In genomic region chr6:82915889-82916288, GRCm38 (mm10) we compare ENCODE assay signal across 9 mouse cellular contexts. TPM values are rescaled to one million over a fixed set of nuclear protein-coding genes. Genes with fewer than 3 reads are reported as not detected.
A peak's percentile ranks its signal among the peaks of the same experiment; 100 is the strongest.
DNase-seq lines count a peak whose midpoint lies in the region; ATAC-seq and TF ChIP-seq lines count a peak whose summit lies in the region.
"Had no signal": no experiment of that assay in that cellular context is flagged by ENCODE, and none has a peak within 500 bp of the region (broad histone marks: within the 10 kb centered on the region; RNA-seq: fewer than 3 reads in every experiment).

No protein-coding gene starts in this region.

- TF ChIP-seq POLR2A in olfactory bulb, adult 2 months (IDR thresholded peaks at IDR 0.05; ENCODE audit: insufficient read depth, low read depth, low read length) = no peak

- no peak overlapping the region for H3K27ac ChIP-seq in olfactory bulb, adult 2 months (ENCODE audit: insufficient read depth, low read depth, low read length)

- TF ChIP-seq CTCF in olfactory bulb, adult 2 months (IDR thresholded peaks at IDR 0.05; ENCODE audit: insufficient read depth, low read depth, low read length) = peak; percentile 74; the same call in 1 of the 2 replicates

- peak; percentile 67 for DNase-seq in layer of hippocampus, adult 11-12 months (ENCODE audit: low spot score)
- no peak for DNase-seq in layer of hippocampus, adult 9-10 months (ENCODE audit: low spot score)
- peak; percentile 75 for DNase-seq in ES-CJ7 (ENCODE audit: low read depth, low spot score)
- DNase-seq in adrenal gland, adult 18-20 months (ENCODE audit: low spot score in 2 of 2) = peak; percentile 56 to 64
- DNase-seq in left cerebral cortex, postnatal 14 days (ENCODE audit: low spot score in 2 of 2) = peak; percentile 55 to 69
- no peak for DNase-seq in yolk sac, embryonic 10.5 days (ENCODE audit: low spot score)

- no peaks in the 10 kb centered on the region; the same call in 1 of the 2 replicates for H3K4me1 ChIP-seq in olfactory bulb, adult 2 months (ENCODE audit: control insufficient read depth, insufficient read depth, low read length)

- H3K4me3 ChIP-seq in olfactory bulb, adult 2 months (ENCODE audit: insufficient read depth, low read depth, low read length) = no peak overlapping the region

- peak; percentile 36; the same call in 1 of the 2 replicates for ATAC-seq in common myeloid progenitor, adult 5-6 weeks (replicated peaks; ENCODE audit: low read depth, poor library complexity, severe bottlenecking)

- intact Hi-C loops in left cerebral cortex, postnatal 14 days (cut with DNase I) = loop anchor here (2.0 kb wide), 1 partner anchor 55 kb away; no protein-coding TSS in a partner anchor

- 35% methylated on average over 3 of the region's 3 CpGs for WGBS in olfactory bulb, adult 2 months

RNA-seq across cellular contexts. Expression of gene Sema4f, which starts 23.7 kb away (rescaled TPM):
- under 1 TPM; 0.74 to 0.76 TPM for total RNA-seq in adrenal gland, adult 18-20 months (2021)
- not detected in 2 replicates for total RNA-seq in common myeloid progenitor, adult 5-6 weeks (2017)
- total RNA-seq in left cerebral cortex, postnatal 14 days (2021) = 10 to 100 TPM; 44.5 to 45.6 TPM
- polyA plus RNA-seq in olfactory bulb, adult 2 months (2012; ENCODE audit: insufficient read depth, insufficient read length, low replicate concordance, missing spikeins) = not detected in 2 replicates
- polyA plus RNA-seq: heart, embryonic 14.5 days had no signal

RNA-seq across cellular contexts. Expression of gene M1ap, which starts 30.8 kb away (rescaled TPM):
- not detected for total RNA-seq in adrenal gland, adult 18-20 months (2021)
- total RNA-seq in common myeloid progenitor, adult 5-6 weeks (2017) = 0.39 and 7.7 TPM in 2 replicates
- under 1 TPM in 1 of 2 experiments, not detected in 1; 0.23 TPM for total RNA-seq in left cerebral cortex, postnatal 14 days (2021)
- polyA plus RNA-seq in olfactory bulb, adult 2 months (2012; ENCODE audit: insufficient read depth, insufficient read length, low replicate concordance, missing spikeins) = not detected in 2 replicates

Comparison
In these comparisons a context has a peak if more than half of its experiments do, and no peak if none do; other contexts are left out.
1. DNase-seq: peak in layer of hippocampus, adult 11-12 months (single experiment), ES-CJ7 (single experiment), adrenal gland, adult 18-20 months (2 of 2) and left cerebral cortex, postnatal 14 days (2 of 2); none in layer of hippocampus, adult 9-10 months (single experiment) and yolk sac, embryonic 10.5 days (single experiment).
2. RNA of gene Sema4f, which starts 23.7 kb away (total RNA-seq): 44.5 to 45.6 TPM in left cerebral cortex, postnatal 14 days; 0.74 to 0.76 TPM in adrenal gland, adult 18-20 months and not detected in common myeloid progenitor, adult 5-6 weeks; every median in the first group is over 10 times any median in the second.